Mouse (Mus musculus): Measurements from ENCODE around the gene Olfr1232. TPM values are rescaled to one million over a fixed set of nuclear protein-coding genes. Genes with fewer than 3 reads are reported as not detected.

Gene Olfr1232
- not detected for total RNA-seq (2021)
- long read RNA-seq, experiment 1, result 0 reads
- long read RNA-seq, experiment 2, result 0 reads

DNA sequence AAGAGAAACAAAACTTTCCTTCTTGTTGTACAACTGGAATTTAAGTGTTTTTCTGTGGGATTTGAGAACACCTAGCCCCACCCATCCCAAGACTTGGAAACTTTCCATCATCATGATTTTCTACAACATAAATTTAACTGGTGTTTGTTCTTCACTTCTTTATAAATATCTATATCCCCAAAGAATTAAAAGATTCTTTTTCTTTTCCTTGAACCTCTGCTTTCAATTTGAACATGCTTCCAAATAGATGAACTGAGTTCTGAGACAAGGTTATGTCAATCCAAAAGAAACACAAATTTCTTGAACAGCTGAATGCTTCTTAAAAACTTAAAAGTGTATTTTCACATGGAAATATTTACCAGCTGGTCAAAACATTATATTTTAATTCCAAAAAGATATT, at the start of gene Olfr1232:
TSS of gene Olfr1232 (minus strand) at position 101 of the 400 bp plus-strand sequence.
- no peak for DNase-seq (ENCODE audit: extremely low spot score in 1 of 2, low spot score in 2 of 2)
- intact Hi-C loops (cut with DNase I), result no loop called here
- H3K27ac ChIP-seq, result no peak within 1 kb of the TSS
- no peak for TF ChIP-seq CTCF (IDR thresholded peaks at IDR 0.05)
- no peak within 1 kb of the TSS for H3K4me3 ChIP-seq

DNA sequence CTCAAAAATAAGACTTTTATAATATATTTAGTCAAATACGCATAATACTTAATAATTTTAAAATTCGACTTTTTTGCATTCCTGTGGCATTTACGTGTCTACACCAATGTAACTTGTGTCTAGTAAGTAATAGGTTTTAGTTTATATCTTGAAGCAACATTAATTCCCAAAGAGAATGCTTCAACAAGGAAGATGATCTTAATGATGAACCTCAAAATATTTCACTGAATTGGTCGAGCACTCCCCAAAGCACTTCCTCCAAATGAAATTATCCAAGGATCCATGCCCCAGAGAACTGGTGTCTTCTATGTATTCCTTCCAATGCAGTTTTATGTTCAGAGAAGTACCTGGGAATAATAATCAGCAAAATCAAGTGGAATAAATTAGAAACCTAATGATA, 35.3 kb upstream of the Olfr1232 start, which contains the start of gene Olfr1234:
TSS of gene Olfr1234 (minus strand) at position 101 of the 400 bp plus-strand sequence.
- intact Hi-C loops (cut with DNase I), result no loop called here
- no peak for TF ChIP-seq CTCF (IDR thresholded peaks at IDR 0.05)
- no peak within 1 kb of the TSS for H3K4me3 ChIP-seq
- DNase-seq (ENCODE audit: extremely low spot score in 1 of 2, low spot score in 2 of 2), result no peak
- H3K27ac ChIP-seq, result no peak within 1 kb of the TSS

DNA sequence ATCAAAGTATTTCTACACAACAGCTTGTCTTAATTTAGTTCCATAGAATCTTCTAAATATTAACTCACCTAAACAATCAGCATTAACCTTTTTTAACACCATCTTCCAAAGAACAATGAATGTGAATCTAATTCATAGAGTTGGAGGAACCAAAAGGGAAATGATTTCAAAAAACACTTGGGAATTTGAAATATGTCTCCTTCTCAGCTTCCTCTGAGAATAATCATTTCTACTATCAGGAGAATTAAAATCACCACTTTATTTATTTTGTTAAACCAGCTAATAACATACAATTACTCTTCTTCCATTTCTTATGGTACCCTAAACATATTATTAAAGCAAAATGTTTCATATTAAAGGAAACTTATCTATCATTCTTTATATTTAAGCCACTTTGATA, 12.8 kb upstream of the Olfr1232 start, which contains the start of gene Olfr1233:
TSS of gene Olfr1233 (minus strand) at position 101 of the 400 bp plus-strand sequence.
- no peak within 1 kb of the TSS for H3K27ac ChIP-seq
- no peak within 1 kb of the TSS for H3K4me3 ChIP-seq
- DNase-seq (ENCODE audit: extremely low spot score in 1 of 2, low spot score in 2 of 2), result no peak
- intact Hi-C loops (cut with DNase I), result no loop called here
- TF ChIP-seq CTCF (IDR thresholded peaks at IDR 0.05), result no peak

DNA sequence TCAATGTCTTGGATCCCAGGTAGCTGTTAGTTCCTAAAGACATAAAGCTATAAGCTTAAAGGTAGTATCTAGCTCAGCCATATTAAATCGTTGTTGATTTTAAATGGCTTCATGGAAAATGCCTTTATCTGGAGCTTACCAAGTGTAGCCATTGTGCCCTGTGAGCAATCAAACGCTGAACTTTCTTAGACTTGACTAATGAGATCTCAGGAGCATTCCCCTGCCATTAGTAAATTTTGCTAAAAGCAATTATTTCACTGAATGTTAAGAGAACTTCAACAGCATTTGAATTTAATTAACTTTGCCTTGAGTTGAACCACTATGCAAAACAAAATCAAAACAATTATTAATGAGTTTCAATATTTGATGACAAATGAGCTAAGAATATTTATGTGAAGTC, 22.5 kb downstream of the Olfr1232 start, which contains the start of gene Olfr1231:
TSS of gene Olfr1231 (minus strand) at position 101 of the 400 bp plus-strand sequence.
- Histone ChIP-seq H3K27ac (no peak within 1 kb of the TSS), H3K4me3 (no peak within 1 kb of the TSS)
- intact Hi-C loops (cut with DNase I), result no loop called here
- no peak for TF ChIP-seq CTCF (IDR thresholded peaks at IDR 0.05)
- DNase-seq (ENCODE audit: extremely low spot score in 1 of 2, low spot score in 2 of 2), result no peak

DNA sequence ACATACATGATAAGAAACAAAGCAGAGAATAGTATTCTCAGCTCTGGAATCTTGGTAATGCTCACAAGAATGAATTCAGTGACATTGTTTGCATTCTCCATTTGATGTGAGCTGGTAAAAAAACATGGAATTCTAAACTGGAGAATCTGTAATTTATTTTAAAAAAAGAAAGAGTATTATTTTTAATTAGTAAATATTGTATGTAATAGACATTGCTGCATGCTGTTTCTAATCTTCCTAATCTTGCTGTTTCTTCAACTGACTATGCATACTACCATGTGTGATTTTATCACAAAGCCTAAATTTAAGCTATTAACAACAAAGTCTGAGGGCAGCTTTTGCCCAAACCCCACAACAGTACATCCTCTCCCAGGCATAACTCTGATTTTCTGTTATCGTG, 32.3 kb downstream of the Olfr1232 start, which contains the start of gene Olfr1230:
TSS of gene Olfr1230 (minus strand) at position 101 of the 400 bp plus-strand sequence.
- intact Hi-C loops (cut with DNase I), result no loop called here
- TF ChIP-seq CTCF (IDR thresholded peaks at IDR 0.05), result no peak
- Histone ChIP-seq H3K4me3 (no peak within 1 kb of the TSS), H3K27ac (no peak within 1 kb of the TSS)
- DNase-seq (ENCODE audit: extremely low spot score in 1 of 2, low spot score in 2 of 2), result no peak

DNA sequence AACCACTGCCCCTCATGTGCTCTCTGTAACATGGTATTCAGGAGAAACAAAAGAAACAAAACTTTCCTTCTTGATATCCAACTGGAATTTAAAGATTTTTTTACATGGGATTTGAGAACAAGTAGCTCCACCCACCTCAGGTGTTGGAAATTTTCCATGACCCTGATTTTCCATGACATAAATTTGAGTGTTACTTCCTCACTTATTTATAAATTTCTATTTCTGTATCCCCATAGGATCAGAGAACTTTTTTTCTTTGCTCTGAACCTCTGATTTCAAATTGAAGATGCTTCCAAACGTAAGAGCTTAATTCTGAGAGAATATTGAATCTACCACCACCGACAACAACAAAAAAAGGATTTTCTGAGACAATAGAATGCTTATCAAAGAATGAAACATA, 41.6 kb downstream of the Olfr1232 start, which contains the start of gene Olfr1229:
TSS of gene Olfr1229 (minus strand) at position 101 of the 400 bp plus-strand sequence.
- no peak for TF ChIP-seq CTCF (IDR thresholded peaks at IDR 0.05)
- intact Hi-C loops (cut with DNase I), result no loop called here
- no peak within 1 kb of the TSS for H3K27ac ChIP-seq
- no peak within 1 kb of the TSS for H3K4me3 ChIP-seq
- no peak for DNase-seq (ENCODE audit: extremely low spot score in 1 of 2, low spot score in 2 of 2)

Other genes with a start within 250 kb of the Olfr1232 start
- not detected for gene Olfr1219, start 246.2 kb downstream of the Olfr1232 start, total RNA-seq (2021)
- not detected for gene Olfr1220, start 222.8 kb downstream of the Olfr1232 start, total RNA-seq (2021)
- gene Olfr1221, start 212.4 kb downstream of the Olfr1232 start, total RNA-seq (2021), result not detected
- not detected for gene Olfr1222, start 196.6 kb downstream of the Olfr1232 start, total RNA-seq (2021)
- not detected for gene Olfr1223, start 178.1 kb downstream of the Olfr1232 start, total RNA-seq (2021)
- gene Olfr1224-ps1, start 165.6 kb downstream of the Olfr1232 start, total RNA-seq (2021), result not detected
- gene Olfr1225, start 155.0 kb downstream of the Olfr1232 start, total RNA-seq (2021), result not detected
- not detected for gene Olfr1226, start 129.6 kb downstream of the Olfr1232 start, total RNA-seq (2021)
- gene Olfr1228, start 75.6 kb downstream of the Olfr1232 start, total RNA-seq (2021), result not detected
- not detected for gene Olfr1229, start 41.7 kb downstream of the Olfr1232 start, total RNA-seq (2021)
- gene Olfr1230, start 32.4 kb downstream of the Olfr1232 start, total RNA-seq (2021), result not detected
- gene Olfr1231, start 22.6 kb downstream of the Olfr1232 start, total RNA-seq (2021), result not detected
- not detected for gene Olfr1233, start 12.7 kb upstream of the Olfr1232 start, total RNA-seq (2021)
- not detected for gene Olfr1234, start 35.2 kb upstream of the Olfr1232 start, total RNA-seq (2021)
- gene Olfr1238, start 80.0 kb upstream of the Olfr1232 start, total RNA-seq (2021), result not detected
- gene Olfr1239, start 90.7 kb upstream of the Olfr1232 start, total RNA-seq (2021), result not detected
- not detected for gene Olfr1240, start 113.3 kb upstream of the Olfr1232 start, total RNA-seq (2021)
- gene Olfr1241, start 157.5 kb upstream of the Olfr1232 start, total RNA-seq (2021), result not detected
- not detected for gene Olfr1242, start 168.7 kb upstream of the Olfr1232 start, total RNA-seq (2021)
- not detected for gene Olfr1243, start 201.8 kb upstream of the Olfr1232 start, total RNA-seq (2021)
- gene Olfr1245, start 248.8 kb upstream of the Olfr1232 start, total RNA-seq (2021), result not detected

Measured in left cerebral cortex, adult 2 months (tissue).